Mouse (Mus musculus) mouse trophoblast stem cell (cell line): Measurements from ENCODE around the gene Prkcz.

Experiments
- in situ Hi-C, 2 experiments: fragments of 300-500 bp; cut with MseI, MboI; formaldehyde crosslinking; loops; 2 replicates in 1 of 2; 3 replicates in 1 of 2; pipeline ENCODE4 v1.15.1; 2025

Prkcz gene

DNA sequence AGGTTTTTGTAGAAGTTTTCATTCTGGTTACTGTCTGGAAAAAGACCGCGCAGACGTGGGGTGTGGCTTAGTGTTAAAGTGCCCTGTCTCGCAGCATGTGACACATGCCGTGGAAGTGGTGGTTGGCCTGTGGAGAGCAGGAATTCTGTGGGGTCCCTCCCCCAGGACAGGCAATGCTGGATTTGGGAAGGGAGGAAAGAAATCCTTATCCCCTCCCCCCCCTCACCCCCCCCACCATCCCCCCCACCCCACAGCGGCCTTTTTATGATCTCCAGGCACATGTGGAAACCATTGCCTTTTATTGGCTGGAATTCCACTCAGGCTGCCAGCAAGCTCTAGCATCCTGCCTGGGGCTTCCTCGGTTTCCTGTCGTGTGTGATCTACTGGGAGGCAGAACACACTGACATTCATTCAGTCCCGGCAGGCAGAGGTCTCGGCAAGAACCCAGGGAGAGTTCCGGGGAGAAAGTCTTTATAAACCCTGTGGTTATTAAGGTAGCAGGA lies 78.1 kb downstream of the Prkcz start:
- in situ Hi-C loops: no loop called here

DNA sequence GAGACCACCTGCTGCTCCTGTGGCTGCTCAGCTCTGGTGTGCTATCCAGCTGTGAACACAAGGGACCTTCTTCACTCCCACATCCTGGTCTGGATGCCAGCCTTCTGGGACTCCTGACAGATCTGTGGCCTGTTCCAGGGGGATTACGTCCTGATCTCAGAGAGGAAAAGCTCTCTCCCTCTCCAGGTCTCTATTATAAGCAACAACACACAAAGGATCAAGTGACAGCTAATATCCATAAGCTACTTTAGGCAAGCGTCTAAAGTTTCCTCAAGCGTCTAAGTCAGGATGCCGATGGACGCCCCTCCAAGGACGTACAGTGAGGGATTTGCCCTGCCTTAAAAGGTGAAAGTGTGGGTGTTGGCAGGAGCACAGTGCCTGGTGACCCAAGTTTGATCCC lies 78.9 kb downstream of the Prkcz start:
- in situ Hi-C loops: no loop called here

DNA sequence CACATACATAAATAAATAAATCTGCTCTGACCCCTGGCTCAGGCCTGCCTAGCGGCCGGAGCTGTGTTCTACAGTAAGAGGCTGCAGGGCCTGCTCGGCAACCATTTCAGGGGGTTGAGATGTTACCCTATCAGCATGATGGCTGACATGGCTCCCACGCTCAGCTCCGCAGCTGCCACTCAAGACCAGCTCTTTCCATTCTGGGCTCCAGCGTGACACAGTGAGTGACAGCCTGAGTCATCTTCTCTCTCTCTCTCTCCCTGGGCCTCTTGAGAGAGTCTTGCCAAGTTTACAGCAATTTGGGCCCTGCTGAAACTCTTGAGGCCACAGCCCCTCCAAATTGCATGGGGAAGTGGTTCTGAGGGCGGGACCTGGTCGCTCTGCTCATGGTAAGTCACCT lies 79.5 kb downstream of the Prkcz start:
- in situ Hi-C loops: no loop called here

DNA sequence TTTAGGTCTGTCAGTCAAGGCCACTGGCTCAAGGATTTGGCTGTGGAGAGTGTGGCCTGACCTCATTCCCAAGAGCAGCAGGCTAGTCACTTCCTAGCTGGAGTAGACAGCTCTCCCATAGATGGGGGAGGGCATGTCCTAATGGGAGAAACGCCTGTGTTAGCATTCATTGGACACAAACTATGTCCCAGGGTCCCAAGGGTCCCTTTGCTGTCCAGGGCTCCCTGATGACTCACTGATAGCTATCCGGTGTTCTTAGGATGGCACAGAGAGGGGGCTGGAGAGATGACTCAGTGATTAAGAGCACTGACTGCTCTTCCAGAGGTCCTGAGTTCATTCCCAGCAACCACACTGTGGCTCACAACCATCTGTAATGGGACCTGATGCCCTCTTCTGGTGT lies 79.9 kb downstream of the Prkcz start:
- in situ Hi-C loops: no loop called here

DNA sequence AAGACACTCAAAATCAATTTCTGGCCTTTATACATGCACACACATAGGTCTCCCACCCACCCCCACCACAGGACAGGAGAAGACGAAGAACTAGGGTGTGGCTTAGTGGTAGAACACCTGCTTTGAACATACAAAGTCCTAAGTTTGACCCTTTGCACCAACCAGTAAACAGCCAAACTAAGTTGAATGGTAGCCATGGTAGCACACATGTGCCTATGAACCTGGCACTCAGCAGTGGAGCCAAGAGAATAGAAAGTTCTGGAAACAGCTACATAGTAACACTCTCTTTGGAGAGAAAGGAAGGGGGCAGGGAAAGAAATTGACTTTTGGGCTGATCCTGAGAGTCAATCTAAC lies 80.4 kb downstream of the Prkcz start:
- in situ Hi-C loops: no loop called here

DNA sequence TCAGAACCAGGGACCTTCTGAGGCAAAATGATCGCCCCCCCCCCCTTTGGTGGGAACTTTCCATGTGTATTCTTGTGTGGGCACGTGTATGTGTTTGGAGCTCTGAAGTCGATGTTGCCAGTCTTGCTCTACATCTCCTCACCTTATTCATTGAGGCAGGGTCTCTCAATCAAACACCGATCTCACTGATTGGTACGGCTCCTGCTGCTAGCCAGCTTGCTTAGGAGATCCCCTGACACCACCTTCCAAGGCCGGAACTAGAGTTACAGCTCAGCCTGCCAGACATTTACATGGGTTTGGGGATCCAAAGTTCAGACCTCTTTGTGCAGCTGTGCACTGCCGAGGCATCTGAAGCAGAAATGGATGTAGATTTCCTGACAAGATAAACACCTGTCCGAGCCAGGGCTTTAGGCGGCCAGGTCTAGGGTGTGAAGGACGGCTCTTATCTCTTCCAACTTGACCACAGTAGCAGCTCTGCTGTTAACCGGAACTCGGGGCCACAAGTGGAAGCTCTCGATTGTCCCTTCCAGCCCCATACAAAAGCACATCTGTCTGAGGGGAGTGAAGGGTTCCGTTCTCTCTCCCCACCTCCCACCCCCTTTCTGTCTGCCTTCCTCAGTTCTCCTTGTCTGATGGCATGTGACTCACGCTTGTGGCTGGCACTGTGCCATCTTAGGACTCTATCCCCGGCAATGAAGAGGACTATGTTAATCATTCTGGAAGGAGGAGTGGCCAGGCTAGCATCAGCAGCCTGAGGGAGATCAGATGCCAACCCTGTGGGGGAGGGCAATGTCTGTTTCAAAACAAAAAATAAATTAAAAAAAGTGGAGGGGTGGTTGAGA lies 81.0 kb downstream of the Prkcz start:
- in situ Hi-C loops: no loop called here

DNA sequence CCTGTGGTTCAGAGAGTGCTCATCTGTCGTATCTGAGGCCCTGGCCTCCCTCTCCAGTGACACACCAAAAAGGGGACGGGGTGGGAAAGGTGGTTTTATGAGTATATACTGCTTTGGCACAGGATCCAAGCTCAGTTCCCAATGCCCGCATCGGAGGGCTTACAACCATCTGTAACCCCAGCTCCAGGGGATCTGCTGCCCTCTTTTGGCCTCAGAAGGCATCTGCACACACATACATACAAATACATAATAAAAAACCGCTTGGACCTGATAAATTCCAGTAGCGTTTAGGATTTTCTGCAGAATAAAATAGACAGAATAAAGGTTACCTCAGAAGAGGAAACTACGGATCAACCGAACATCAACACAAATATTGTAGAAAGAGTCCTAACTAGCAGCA lies 82.1 kb downstream of the Prkcz start:
- in situ Hi-C loops: no loop called here

DNA sequence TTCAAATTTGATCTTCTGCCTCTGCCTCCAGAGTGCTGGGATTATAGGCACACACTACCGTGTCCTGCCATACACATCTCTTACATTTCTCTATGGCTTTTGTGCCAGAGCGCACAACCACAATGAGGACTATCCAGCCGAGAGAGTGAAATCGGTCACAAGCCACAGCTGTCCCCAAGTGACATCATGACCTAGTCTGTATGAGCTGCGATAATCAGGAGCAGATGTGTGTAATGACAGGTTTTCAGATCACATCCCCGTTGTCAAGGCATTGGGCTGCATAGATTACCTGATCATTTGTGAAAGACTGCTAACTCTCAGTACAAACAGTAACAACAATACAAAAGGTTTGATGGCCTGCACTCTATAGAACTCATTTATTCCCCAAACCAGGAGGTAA lies 83.2 kb downstream of the Prkcz start:
- in situ Hi-C loops: no loop called here

DNA sequence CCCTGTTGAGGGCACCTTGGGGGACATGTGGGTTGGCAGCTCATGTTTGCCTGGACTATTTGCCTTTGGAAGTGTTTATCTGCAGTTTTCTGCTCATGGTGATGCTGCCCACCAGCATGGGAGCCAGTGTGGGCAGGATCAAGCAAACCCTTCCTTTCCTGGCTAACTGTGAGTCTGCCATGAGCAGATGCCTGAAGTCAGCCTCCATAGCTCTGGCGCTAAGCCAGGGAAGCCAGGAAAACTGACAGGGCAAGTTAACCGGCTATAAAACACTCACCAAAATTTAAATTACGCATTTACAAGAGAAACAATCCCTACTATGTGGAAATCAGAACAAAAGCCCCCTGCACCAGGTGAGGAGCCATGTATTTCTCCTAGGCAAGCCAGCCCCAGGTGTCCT lies 86.3 kb downstream of the Prkcz start:
- in situ Hi-C loops: no loop called here

DNA sequence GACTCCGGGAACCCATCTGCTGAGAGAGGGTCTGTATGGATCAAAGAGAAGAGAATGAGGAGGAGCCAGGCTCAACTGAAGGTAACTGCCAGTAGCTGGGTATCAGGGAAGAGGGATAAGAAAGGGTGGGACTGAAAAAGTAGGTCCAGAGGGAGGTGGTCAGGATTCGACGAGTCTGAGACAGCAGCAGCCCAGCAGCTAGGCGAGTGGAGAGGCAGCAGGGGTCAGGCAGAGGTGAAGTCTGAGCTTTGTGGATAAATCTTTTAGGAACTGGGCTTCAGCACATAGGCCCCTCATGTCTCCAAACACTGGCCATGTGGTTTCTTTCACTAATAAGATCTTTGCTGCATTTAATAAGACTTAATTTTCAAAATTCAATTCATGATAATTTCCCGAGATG lies 86.7 kb downstream of the Prkcz start:
- in situ Hi-C loops: no loop called here

DNA sequence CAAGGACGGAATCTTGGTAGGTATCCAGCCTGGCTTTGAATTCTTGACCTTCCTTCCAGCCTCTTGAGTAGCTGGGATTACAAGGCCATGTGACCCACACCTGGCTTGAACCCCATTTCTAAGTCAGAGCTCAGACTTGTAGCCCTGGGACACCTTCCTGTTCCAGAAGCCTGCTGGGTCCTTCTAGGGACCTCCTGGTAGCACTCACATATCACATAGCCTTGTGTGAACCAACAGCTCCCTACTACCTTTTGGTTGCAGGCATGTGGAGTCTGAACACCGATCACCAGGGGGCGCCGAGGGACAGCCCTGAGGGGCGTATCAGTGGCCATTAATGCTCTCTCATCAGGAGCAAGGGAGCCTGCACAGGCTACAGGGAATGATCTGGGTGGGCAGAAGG lies 92.8 kb downstream of the Prkcz start:
- in situ Hi-C loops: no loop called here

DNA sequence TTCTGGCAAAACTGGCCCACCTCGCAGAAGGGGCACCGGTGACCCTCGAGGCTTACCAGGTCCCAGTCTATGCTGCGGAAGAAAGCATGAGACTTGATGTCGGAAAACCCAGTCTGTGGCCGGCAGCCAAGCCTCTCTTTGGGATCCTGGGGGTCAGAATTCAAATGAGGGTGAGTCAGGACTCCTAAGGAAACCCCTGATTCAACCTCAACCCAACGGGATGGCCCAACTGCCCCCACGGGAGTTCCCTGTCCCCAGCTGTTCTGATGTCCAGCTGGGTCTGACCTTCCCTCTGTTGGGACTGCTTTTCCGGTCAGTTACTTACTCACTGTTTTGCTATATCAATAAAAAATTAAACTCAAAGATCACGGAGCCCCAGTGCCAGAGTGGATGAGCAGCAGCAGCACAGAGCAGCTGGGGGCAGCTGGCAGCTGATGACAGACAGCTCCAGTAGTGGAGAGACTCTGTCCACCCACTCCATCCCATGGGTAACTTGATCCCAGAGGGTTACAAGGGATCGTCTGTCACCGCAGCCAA lies 93.5 kb downstream of the Prkcz start:
- in situ Hi-C loops: no loop called here

DNA sequence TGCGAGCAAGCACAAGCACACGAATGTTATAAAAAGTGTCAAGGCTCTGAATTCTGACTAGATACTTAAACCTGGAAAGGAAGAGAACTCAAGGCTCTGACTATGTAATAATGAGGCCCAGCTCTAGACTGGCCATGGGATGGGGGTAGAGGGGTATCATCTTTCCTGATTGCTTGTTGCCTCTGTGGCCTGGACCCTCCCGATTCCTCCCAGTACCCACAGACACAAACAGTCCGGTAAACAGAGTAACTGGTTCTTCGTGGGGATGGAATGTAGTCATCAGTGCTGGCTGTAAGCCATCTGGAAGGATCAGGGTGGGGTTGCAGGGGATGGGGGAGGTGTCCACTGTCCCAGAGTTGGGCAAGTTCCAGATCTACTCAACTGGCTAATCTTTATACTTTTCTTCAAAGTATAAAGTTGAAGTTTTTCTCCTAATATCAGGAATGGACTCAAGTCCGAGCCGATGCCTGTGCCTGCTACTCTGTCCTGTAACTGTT lies 94.1 kb downstream of the Prkcz start:
- in situ Hi-C loops: no loop called here

DNA sequence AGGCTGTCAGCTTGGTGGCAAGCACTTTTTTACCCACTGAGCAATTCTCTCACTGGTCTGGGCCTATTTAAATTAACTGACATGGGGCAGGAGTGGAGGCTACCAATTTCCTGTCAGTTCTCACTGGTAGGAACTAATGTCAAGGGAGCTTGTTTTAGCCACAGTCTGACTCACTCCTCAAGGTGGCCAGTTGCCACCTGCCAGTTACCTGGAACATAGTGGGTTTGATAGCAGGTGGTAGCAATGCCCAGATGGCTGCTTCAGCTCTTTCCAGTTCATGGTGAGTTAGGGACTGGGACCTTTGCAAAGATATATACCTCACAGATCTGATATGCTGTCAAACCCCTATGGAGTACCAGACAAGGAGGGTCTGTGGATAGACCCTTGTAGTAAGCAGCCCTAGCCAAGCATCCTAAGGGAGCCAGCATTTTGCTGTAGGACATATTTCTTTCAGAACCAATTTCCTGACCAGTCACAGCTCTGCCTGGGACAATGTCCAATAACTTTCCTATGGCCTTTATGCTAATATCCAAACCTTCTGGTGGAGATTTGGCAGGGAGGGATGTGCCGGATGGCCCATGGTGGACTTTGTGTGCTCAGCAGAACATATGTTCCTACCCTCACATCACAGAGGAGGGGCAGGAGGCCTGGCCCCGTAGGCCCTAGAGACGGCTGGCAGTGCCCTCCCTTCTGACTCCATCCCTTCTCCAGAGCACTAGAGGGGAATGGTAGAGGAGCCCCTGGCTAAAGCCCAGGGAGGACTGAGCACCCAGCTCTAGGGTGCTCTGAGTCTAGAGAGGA lies 96.4 kb downstream of the Prkcz start:
- in situ Hi-C loops: no loop called here

DNA sequence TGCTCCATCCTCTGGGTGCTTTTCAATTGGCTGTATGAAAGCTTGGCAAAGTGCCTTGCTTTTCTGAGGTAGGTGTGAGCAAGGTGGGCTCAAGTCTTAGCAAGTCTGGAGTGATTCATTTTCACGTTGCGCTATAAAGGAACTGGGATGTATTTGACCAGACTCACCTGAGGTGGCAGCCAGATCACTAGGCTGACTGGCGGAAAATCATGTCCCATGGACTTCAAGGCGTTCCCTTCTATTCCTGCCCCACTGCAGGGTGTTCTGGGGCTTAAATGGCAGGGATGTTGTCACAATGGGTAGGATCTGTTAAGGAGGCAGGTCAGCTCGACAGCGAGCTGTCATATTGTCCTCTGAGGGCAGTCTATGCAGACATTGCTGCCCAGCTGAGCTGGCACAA lies 108.9 kb downstream of the Prkcz start:
- in situ Hi-C loops: no loop called here

DNA sequence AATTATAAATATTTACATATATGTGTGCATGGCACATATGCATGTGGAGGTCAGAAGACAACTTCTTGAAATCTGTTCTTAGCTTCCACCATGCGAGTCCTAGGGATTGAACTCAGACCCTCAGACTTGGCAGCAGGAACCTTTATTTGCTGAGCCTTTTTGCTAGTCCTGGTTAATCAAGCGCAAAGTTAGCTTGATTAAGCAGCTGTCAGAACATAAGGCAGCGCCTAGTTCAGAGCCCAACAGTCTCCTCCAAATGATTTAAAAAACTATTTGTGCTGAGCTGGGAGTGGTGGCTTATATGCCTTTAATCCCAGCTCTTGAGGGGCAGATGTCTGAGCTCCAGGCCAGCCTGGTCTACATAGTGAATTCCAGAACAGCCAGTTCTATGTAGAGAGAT lies 110.0 kb downstream of the Prkcz start:
- in situ Hi-C loops: no loop called here

DNA sequence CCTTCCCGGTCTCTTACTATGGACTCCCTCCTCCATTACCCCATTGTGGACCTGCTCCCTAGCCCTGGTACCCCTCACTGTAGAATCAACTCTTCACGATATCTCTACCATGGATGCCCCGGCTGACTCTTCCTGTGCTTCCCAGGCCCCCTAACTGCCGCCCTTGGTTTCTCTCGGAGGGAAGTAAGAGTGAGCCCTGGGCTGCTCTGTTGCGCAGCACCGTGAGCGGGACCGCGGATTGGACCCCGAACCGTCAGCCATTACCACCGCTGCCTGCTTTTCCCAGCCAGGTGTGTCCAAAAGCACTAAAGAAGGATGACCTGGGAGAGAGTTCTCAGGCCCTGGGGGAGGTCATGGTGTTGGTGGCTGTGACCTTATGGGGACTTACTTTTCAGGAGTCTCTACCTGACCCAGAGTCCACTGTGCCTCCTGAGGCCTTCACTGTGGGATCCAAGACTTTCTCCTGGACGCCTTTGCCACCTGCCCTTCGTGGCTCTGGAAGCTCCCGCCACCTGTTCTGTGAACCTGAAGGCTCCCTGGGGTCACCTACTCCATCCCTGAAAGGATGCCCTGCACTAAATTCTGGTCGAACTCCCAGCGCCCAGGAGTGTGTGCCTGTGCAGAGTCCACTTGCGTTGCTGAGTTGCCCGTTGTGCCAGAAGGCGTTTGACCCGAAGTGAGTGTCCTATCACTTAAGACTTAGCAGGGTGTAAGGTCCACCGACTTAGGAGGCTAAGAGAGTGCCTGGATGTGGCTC lies 110.6 kb downstream of the Prkcz start:
- in situ Hi-C loops: no loop called here

DNA sequence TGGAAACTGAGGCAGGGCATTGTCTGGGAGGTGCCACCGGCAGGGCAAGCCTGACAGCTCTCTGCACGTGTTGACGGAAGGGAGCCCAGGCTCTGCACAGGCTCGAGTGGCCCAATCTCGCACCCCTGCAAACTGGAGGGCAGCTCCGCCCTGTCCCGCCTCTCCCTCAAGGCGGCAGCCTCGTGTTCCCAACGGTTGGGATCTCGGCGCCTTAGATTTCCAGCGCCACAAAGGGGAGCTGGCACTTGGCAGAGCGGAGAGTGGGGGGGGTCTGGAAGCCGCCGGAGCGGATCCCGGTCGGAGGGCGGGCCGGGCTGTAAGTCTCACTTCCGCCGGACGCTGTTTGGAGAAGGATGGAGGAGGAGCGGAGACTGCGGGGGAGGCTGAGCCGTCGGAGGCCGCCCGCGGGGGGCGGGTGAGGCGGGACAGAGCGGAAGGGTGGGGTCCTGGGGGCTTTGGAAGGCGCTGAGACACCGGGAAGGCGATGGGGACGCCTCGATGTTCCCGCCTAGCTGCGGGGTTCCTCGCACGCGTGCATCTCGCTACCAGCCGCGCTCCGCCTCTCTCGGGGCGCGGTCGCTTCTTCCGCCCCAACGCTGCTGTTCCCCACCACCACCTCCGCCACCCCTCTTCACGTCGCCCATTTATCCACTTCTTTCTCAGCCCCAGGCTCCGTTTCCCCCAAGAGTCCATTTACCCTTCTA lies 111.4 kb downstream of the Prkcz start, which contains the start of gene Faap20:
Gene Faap20, plus strand, starts transcription at position 155 of the 704 bp plus-strand sequence.
- in situ Hi-C loops: loop anchor here (5.0 kb wide), 2 partner anchors 152 to 157 kb away; no protein-coding TSS in a partner anchor

DNA sequence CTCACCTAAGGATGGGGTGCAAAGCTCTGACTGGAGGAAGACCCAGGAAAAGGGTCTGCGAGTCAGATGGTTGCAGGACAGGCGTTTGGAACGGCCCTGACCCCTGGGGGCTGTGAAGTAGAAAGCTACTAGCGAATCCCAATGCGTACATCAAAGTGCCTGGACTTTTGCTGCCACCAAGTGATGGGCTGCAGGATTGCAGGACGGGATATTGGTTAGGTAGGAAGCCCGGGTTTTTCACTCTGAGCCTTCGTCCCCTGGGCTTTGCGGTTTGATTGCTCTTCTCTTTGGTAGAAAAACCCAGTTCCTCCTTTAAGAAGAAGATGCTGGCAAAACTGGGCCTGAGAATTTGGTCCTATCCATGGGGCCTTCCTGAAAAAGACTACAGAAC lies 111.9 kb downstream of the Prkcz start:
- in situ Hi-C loops: loop anchor here (5.0 kb wide), 2 partner anchors 152 to 157 kb away; no protein-coding TSS in a partner anchor

DNA sequence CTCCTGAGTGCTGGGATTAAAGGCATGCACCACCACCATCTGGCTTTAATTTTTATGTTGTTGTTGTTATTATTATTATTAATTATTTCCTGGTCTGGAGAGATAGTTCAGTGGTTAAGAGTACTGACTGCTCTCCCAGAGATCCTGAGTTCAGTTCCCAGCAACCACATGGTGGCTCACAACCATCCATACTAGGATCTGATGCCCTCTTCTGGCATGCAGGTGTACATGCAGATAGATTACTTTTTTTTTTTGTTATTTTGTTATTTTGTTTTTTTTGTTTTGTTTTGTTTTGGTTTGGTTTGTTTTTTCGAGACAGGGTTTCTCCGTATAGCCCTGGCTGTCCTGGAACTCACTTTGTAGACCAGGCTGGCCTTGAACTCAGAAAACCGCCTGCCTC lies 113.1 kb downstream of the Prkcz start:
- in situ Hi-C loops: loop anchor here (5.0 kb wide), 2 partner anchors 151 to 156 kb away; no protein-coding TSS in a partner anchor

DNA sequence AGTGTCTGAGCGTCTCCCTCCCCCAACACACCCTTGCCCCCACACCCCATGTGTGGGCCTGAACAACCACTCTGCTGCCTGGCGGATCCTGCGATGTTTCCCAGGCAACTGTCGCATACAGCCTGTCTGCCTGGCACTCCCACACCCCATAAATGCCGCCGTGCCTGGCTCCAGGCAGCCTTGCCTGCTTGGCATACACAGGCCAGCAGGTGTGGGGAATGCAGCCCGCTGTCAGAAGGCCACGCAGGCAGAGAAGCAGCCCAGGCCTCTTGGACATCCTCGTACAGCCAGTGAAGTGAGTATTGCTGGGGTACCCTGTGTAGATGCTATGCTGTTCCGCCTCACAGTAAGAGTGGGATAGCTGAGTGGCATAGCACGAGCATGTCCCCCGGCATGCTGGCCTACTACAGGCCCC lies 114.5 kb downstream of the Prkcz start:
- in situ Hi-C loops: loop anchor here (5.0 kb wide), 2 partner anchors 149 to 154 kb away; no protein-coding TSS in a partner anchor
